Comparison of ENCODE assay signal across 8 mouse cellular contexts in genomic region chr3:101212403-101213211, GRCm38 (mm10).
DNase-seq lines count a peak whose midpoint lies in the region; ATAC-seq and TF ChIP-seq lines count a peak whose summit lies in the region.

No protein-coding gene starts in this region.

- no peaks in the 10 kb centered on the region for H3K27me3 ChIP-seq in hindbrain, embryonic 11.5 days (ENCODE audit: control insufficient read depth, insufficient read depth, low read length)
- H3K27me3 ChIP-seq in midbrain, embryonic 10.5 days (ENCODE audit: low read depth, poor library complexity, severe bottlenecking), result no peaks in the 10 kb centered on the region

- H3K4me3 ChIP-seq in hindbrain, embryonic 11.5 days (ENCODE audit: low read depth, low read length), result no peak overlapping the region
- peak overlapping the region; percentile 34 for H3K4me3 ChIP-seq in midbrain, embryonic 10.5 days

- 11% methylated on average over 12 of the region's 12 CpGs for WGBS in hindbrain, embryonic 11.5 days
- WGBS in midbrain, embryonic 10.5 days, result 12% methylated on average over 12 of the region's 12 CpGs

- 0 out of 2 replicates have a peak overlapping the region, but pooled peaks have one; percentile 11 for H3K4me2 ChIP-seq in hindbrain, embryonic 11.5 days (replicated peaks; ENCODE audit: low read depth, low read length)

- peak overlapping the region; percentile 40; the same call in 1 of the 2 replicates for H3K9ac ChIP-seq in hindbrain, embryonic 11.5 days (ENCODE audit: low read depth, low read length)

- TF ChIP-seq CTCF in brain, embryonic 14.5 days (IDR thresholded peaks at IDR 0.05; ENCODE audit: borderline replicate concordance, extremely low read depth, insufficient read depth, insufficient read length), result no peak

- peak overlapping the region; percentile 79 for H3K27ac ChIP-seq in hindbrain, embryonic 11.5 days (ENCODE audit: low read depth, low read length)
- H3K27ac ChIP-seq in midbrain, embryonic 10.5 days (replicated peaks), result peak overlapping the region; percentile 88

- H3K4me1 ChIP-seq in hindbrain, embryonic 11.5 days (replicated peaks; ENCODE audit: control insufficient read depth, insufficient read depth, low read length), result peaks cover 3% of the 10 kb centered on the region
- peaks cover 39% of the 10 kb centered on the region for H3K4me1 ChIP-seq in midbrain, embryonic 10.5 days

- peak; percentile 91 for ATAC-seq in hindbrain, embryonic 11.5 days (ENCODE audit: low FRiP score)

- no peak for TF ChIP-seq POLR2A in brain, embryonic 14.5 days (IDR thresholded peaks at IDR 0.05; ENCODE audit: borderline replicate concordance, extremely low read depth, insufficient read depth, insufficient read length, poor library complexity, severe bottlenecking)

- H3K36me3 ChIP-seq in hindbrain, embryonic 11.5 days (ENCODE audit: control insufficient read depth, insufficient read depth, low read length), result no peaks in the 10 kb centered on the region
- no peaks in the 10 kb centered on the region for H3K36me3 ChIP-seq in midbrain, embryonic 10.5 days

- H3K9me3 ChIP-seq in hindbrain, embryonic 11.5 days (ENCODE audit: control insufficient read depth, low read length), result no peaks in the 10 kb centered on the region
- H3K9me3 ChIP-seq in midbrain, embryonic 10.5 days (replicated peaks), result no peaks in the 10 kb centered on the region

- DNase-seq in layer of hippocampus, postnatal 10 days (ENCODE audit: low spot score in 2 of 2), result peak; percentile 41
- no peak for DNase-seq in layer of hippocampus, adult 9-10 months (ENCODE audit: low spot score)
- peak; percentile 83 for DNase-seq in brain, embryonic 14.5 days (ENCODE audit: low read depth)
- peak; percentile 71 for DNase-seq in forelimb bud, embryonic 11.5 days (ENCODE audit: low read depth, low spot score)
- DNase-seq in hindbrain, embryonic 11.5 days (ENCODE audit: low spot score), result peak; percentile 62
- peak; percentile 53 for DNase-seq in midbrain, embryonic 10.5 days (ENCODE audit: low spot score)
- peak; percentile 24 for DNase-seq in thymus, postnatal 0 days (ENCODE audit: low spot score)
- no peak for DNase-seq in cerebellum, adult 9-10 months

Comparison
In these comparisons a context has a peak if more than half of its experiments do, and no peak if none do; other contexts are left out.
1. DNase-seq: peak in layer of hippocampus, postnatal 10 days (2 of 2), brain, embryonic 14.5 days (single experiment), forelimb bud, embryonic 11.5 days (single experiment), hindbrain, embryonic 11.5 days (single experiment), midbrain, embryonic 10.5 days (single experiment) and thymus, postnatal 0 days (single experiment); none in layer of hippocampus, adult 9-10 months (single experiment) and cerebellum, adult 9-10 months (single experiment).